In the genomic region with DNA sequence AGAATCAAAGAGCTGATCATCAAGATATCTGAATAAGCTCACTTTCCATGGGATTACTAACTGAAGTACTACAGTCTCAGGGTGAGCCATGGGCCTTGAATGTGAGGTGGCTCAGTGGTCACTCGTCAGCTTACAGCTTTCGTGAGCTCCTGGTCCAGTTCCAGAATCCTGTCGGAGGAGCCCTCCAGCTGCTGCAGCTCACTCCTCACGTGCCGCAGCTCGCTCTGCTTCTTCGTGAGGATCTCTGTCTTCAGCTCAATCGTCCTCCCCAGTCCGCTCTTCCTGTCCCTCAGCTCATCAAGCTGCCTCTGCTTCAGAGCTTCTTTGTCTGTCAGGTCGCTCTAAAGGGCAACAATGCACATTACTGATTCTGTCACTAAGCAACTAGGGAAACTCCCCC, we compare ENCODE assay signal across 14 mouse cellular contexts. TPM values are rescaled to one million over a fixed set of nuclear protein-coding genes. Genes with fewer than 3 reads are reported as not detected.
DNase-seq lines count a peak whose midpoint lies in the region; ATAC-seq and TF ChIP-seq lines count a peak whose summit lies in the region.
"Had no signal": no experiment of that assay in that cellular context is flagged by ENCODE, and none has a peak within 500 bp of the region (broad histone marks: within the 10 kb centered on the region; RNA-seq: fewer than 3 reads in every experiment).

No protein-coding gene starts in this region.

- peaks cover 10% of the 10 kb centered on the region; the same call in 1 of the 2 replicates for H3K36me3 ChIP-seq in neural tube, embryonic 15.5 days
- H3K36me3 ChIP-seq in lung, embryonic 16.5 days (ENCODE audit: control insufficient read depth, insufficient read depth, low read length), result peaks cover 4% of the 10 kb centered on the region; the same call in 1 of the 2 replicates
- peaks cover 72% of the 10 kb centered on the region for H3K36me3 ChIP-seq in liver, embryonic 12.5 days

- H3K9me3 ChIP-seq in neural tube, embryonic 15.5 days (replicated peaks), result no peaks in the 10 kb centered on the region
- H3K9me3 ChIP-seq in lung, embryonic 16.5 days (ENCODE audit: control insufficient read depth, low read length), result no peaks in the 10 kb centered on the region
- H3K9me3 ChIP-seq in liver, embryonic 12.5 days (replicated peaks), result no peaks in the 10 kb centered on the region
- H3K9me3 ChIP-seq: liver, embryonic 13.5 days had no signal

- H3K27me3 ChIP-seq in neural tube, embryonic 15.5 days (replicated peaks), result no peaks in the 10 kb centered on the region
- no peaks in the 10 kb centered on the region for H3K27me3 ChIP-seq in lung, embryonic 16.5 days (ENCODE audit: control insufficient read depth, insufficient read depth, low read depth, low read length)
- no peaks in the 10 kb centered on the region for H3K27me3 ChIP-seq in liver, embryonic 12.5 days (replicated peaks)
- H3K27me3 ChIP-seq: liver, embryonic 13.5 days had no signal

- peak; percentile 27 to 33 for DNase-seq in heart, postnatal 10 days
- DNase-seq in heart, adult 8-10 months (ENCODE audit: low spot score), result no peak
- peak; percentile 14 for DNase-seq in neural tube, embryonic 10.5 days (ENCODE audit: extremely low spot score, low spot score)
- DNase-seq in spleen, adult 18-20 months, result no peak
- DNase-seq: liver, embryonic 13.5 days; right cerebral cortex, postnatal 14 days had no signal

- no peaks in the 10 kb centered on the region for H3K4me1 ChIP-seq in neural tube, embryonic 15.5 days
- H3K4me1 ChIP-seq in lung, embryonic 16.5 days (replicated peaks; ENCODE audit: control insufficient read depth, insufficient read depth, low read length), result no peaks in the 10 kb centered on the region
- no peaks in the 10 kb centered on the region for H3K4me1 ChIP-seq in olfactory bulb, adult 2 months (ENCODE audit: control insufficient read depth, insufficient read depth, low read length)
- H3K4me1 ChIP-seq in liver, embryonic 12.5 days, result no peaks in the 10 kb centered on the region
- H3K4me1 ChIP-seq: liver, embryonic 13.5 days had no signal

- 46% methylated on average over 10 of the region's 10 CpGs for whole genome bisulfite sequencing in neural tube, embryonic 15.5 days
- WGBS in lung, embryonic 16.5 days, result 46% methylated on average over 10 of the region's 10 CpGs
- 52% methylated on average over 10 of the region's 10 CpGs for WGBS in olfactory bulb, adult 2 months
- 83% methylated on average over 10 of the region's 10 CpGs for whole genome bisulfite sequencing in liver, embryonic 12.5 days (ENCODE audit: insufficient replicate concordance)

- no peak for ATAC-seq in neural tube, embryonic 15.5 days (ENCODE audit: low FRiP score)
- peak; percentile 99 for ATAC-seq in lung, embryonic 16.5 days (ENCODE audit: low read depth)
- ATAC-seq in liver, embryonic 12.5 days, result no peak

- H3K4me3 ChIP-seq in neural tube, embryonic 15.5 days (replicated peaks), result no peak overlapping the region
- H3K4me3 ChIP-seq in lung, embryonic 16.5 days (ENCODE audit: low read length), result no peak overlapping the region
- H3K4me3 ChIP-seq in olfactory bulb, adult 2 months (ENCODE audit: insufficient read depth, low read depth, low read length), result peak overlapping the region; percentile 17; the same call in 1 of the 2 replicates
- no peak overlapping the region for H3K4me3 ChIP-seq in liver, embryonic 12.5 days
- H3K4me3 ChIP-seq: liver, embryonic 13.5 days had no signal

- H3K4me2 ChIP-seq in neural tube, embryonic 15.5 days, result no peak overlapping the region
- no peak overlapping the region for H3K4me2 ChIP-seq in lung, embryonic 16.5 days (ENCODE audit: low read depth, low read length)
- no peak overlapping the region for H3K4me2 ChIP-seq in liver, embryonic 12.5 days
- H3K4me2 ChIP-seq: liver, embryonic 13.5 days had no signal

- no peak overlapping the region for H3K9ac ChIP-seq in neural tube, embryonic 15.5 days (replicated peaks)
- H3K9ac ChIP-seq in lung, embryonic 16.5 days (ENCODE audit: low read length), result no peak overlapping the region
- H3K9ac ChIP-seq in liver, embryonic 12.5 days, result no peak overlapping the region
- H3K9ac ChIP-seq: liver, embryonic 13.5 days had no signal

- H3K27ac ChIP-seq in neural tube, embryonic 15.5 days (replicated peaks), result no peak overlapping the region
- no peak overlapping the region for H3K27ac ChIP-seq in lung, embryonic 16.5 days (ENCODE audit: low read length)
- H3K27ac ChIP-seq in olfactory bulb, adult 2 months (ENCODE audit: insufficient read depth, low read depth, low read length), result no peak overlapping the region
- H3K27ac ChIP-seq in liver, embryonic 12.5 days, result no peak overlapping the region
- H3K27ac ChIP-seq: liver, embryonic 13.5 days had no signal

- intact Hi-C loops in heart, postnatal 10 days (cut with DNase I), result no loop called here

- no peak for TF ChIP-seq CTCF in olfactory bulb, adult 2 months (IDR thresholded peaks at IDR 0.05; ENCODE audit: insufficient read depth, low read depth, low read length)

- TF ChIP-seq POLR2A in olfactory bulb, adult 2 months (IDR thresholded peaks at IDR 0.05; ENCODE audit: insufficient read depth, low read depth, low read length), result no peak

RNA-seq across cellular contexts. Expression of a gene that starts 15.1 kb away (rescaled TPM):
- total RNA-seq in heart, postnatal 10 days (2021), result 10 to 100 TPM in 1 of 2 experiments, 1 to 10 TPM in 1; 10.0 to 11.2 TPM
- 1 to 10 TPM; 6.4 to 9.5 (median 7.3) TPM for total RNA-seq in heart, adult 8-10 months (2022)
- 12.1 and 19.1 TPM in 2 replicates for polyA plus RNA-seq in neural tube, embryonic 15.5 days (2015; fragmentation: Nextera tagmentation; extraction: Ambion mirVana)
- polyA plus RNA-seq in lung, embryonic 16.5 days (2015; fragmentation: Nextera tagmentation; extraction: Ambion mirVana), result 29.5 and 33.7 TPM in 2 replicates
- polyA plus RNA-seq in olfactory bulb, adult 2 months (2012; ENCODE audit: insufficient read depth, insufficient read length, low replicate concordance, missing spikeins), result 76.9 TPM in 1 of 2 replicates, not detected in the other
- polyA plus RNA-seq in liver, embryonic 12.5 days (2016; fragmentation: Nextera tagmentation; extraction: Ambion mirVana), result 25.6 TPM in 2 replicates

RNA-seq across cellular contexts. Expression of a gene that starts 28.6 kb away (rescaled TPM):
- not detected for total RNA-seq in heart, postnatal 10 days (2021)
- under 1 TPM in 1 of 4 experiments, not detected in 3; 0.16 TPM for total RNA-seq in heart, adult 8-10 months (2022)
- 0.15 TPM in 1 of 2 replicates, not detected in the other for polyA plus RNA-seq in neural tube, embryonic 15.5 days (2015; fragmentation: Nextera tagmentation; extraction: Ambion mirVana)
- not detected in 2 replicates for polyA plus RNA-seq in lung, embryonic 16.5 days (2015; fragmentation: Nextera tagmentation; extraction: Ambion mirVana)
- not detected in 2 replicates for polyA plus RNA-seq in olfactory bulb, adult 2 months (2012; ENCODE audit: insufficient read depth, insufficient read length, low replicate concordance, missing spikeins)
- polyA plus RNA-seq in liver, embryonic 12.5 days (2016; fragmentation: Nextera tagmentation; extraction: Ambion mirVana), result not detected in 2 replicates
- total RNA-seq: gastrocnemius, postnatal 4 days; left cerebral cortex, adult 18-20 months had no signal
- polyA plus RNA-seq: forebrain, embryonic 11.5 days; liver, embryonic 13.5 days; stomach, embryonic 16.5 days had no signal

RNA-seq across cellular contexts. Expression of a gene that starts 57.5 kb away (rescaled TPM):
- not detected for total RNA-seq in heart, postnatal 10 days (2021)
- not detected for total RNA-seq in heart, adult 8-10 months (2022)
- 0.20 TPM in 1 of 2 replicates, not detected in the other for polyA plus RNA-seq in neural tube, embryonic 15.5 days (2015; fragmentation: Nextera tagmentation; extraction: Ambion mirVana)
- polyA plus RNA-seq in lung, embryonic 16.5 days (2015; fragmentation: Nextera tagmentation; extraction: Ambion mirVana), result not detected in 2 replicates
- not detected in 2 replicates for polyA plus RNA-seq in olfactory bulb, adult 2 months (2012; ENCODE audit: insufficient read depth, insufficient read length, low replicate concordance, missing spikeins)
- not detected in 2 replicates for polyA plus RNA-seq in liver, embryonic 12.5 days (2016; fragmentation: Nextera tagmentation; extraction: Ambion mirVana)
- total RNA-seq: gastrocnemius, postnatal 4 days; left cerebral cortex, adult 18-20 months had no signal
- polyA plus RNA-seq: forebrain, embryonic 11.5 days; liver, embryonic 13.5 days; stomach, embryonic 16.5 days had no signal

Comparison
In these comparisons a context has a peak if more than half of its experiments do, and no peak if none do; other contexts are left out.
1. DNase-seq: peak in heart, postnatal 10 days (2 of 2) and neural tube, embryonic 10.5 days (single experiment); none in heart, adult 8-10 months (single experiment) and spleen, adult 18-20 months (0 of 2).